Mouse (Mus musculus): Measurements from ENCODE around the gene 1700011L22Rik. TPM values are rescaled to one million over a fixed set of nuclear protein-coding genes. Genes with fewer than 3 reads are reported as not detected.

1700011L22Rik gene
- polyA plus RNA-seq, 1 experiment from 2014 or later, result not detected

GRCm38 (mm10) chr8:79164336-79164735 is 84.0 kb downstream of the 1700011L22Rik start:
- Histone ChIP-seq H3K4me1 (replicated peaks; ENCODE audit: control insufficient read depth, insufficient read depth, low read length) (peaks cover 26% of the 10 kb centered on the region), H3K4me3 (ENCODE audit: low read length) (no peak overlapping the region), H3K9me3 (ENCODE audit: control insufficient read depth, low read length) (no peaks in the 10 kb centered on the region), H3K9ac (ENCODE audit: low read length) (no peak overlapping the region), H3K36me3 (ENCODE audit: control insufficient read depth, insufficient read depth, low read length) (peaks cover 3% of the 10 kb centered on the region; the same call in 1 of the 2 replicates), H3K4me2 (ENCODE audit: low read depth, low read length) (no peak overlapping the region), H3K27me3 (ENCODE audit: control insufficient read depth, insufficient read depth, low read depth, low read length) (no peaks in the 10 kb centered on the region), H3K27ac (ENCODE audit: low read length) (no peak overlapping the region)
- 35% methylated on average over 1 of the region's 1 CpGs for WGBS
- no peak for ATAC-seq (ENCODE audit: low read depth)

GRCm38 (mm10) chr8:79162533-79163308 is 85.6 kb downstream of the 1700011L22Rik start:
- Histone ChIP-seq H3K27me3 (ENCODE audit: control insufficient read depth, insufficient read depth, low read depth, low read length) (no peaks in the 10 kb centered on the region), H3K4me3 (ENCODE audit: low read length) (no peak overlapping the region), H3K9ac (ENCODE audit: low read length) (no peak overlapping the region; the same call in 1 of the 2 replicates), H3K9me3 (ENCODE audit: control insufficient read depth, low read length) (no peaks in the 10 kb centered on the region), H3K4me1 (replicated peaks; ENCODE audit: control insufficient read depth, insufficient read depth, low read length) (peaks cover 31% of the 10 kb centered on the region), H3K4me2 (ENCODE audit: low read depth, low read length) (no peak overlapping the region), H3K36me3 (ENCODE audit: control insufficient read depth, insufficient read depth, low read length) (peaks cover 3% of the 10 kb centered on the region; the same call in 1 of the 2 replicates), H3K27ac (ENCODE audit: low read length) (peak overlapping the region; percentile 47)
- 23% methylated on average over 10 of the region's 10 CpGs for WGBS
- ATAC-seq (ENCODE audit: low read depth), result peak; percentile 63; the same call in 1 of the 2 replicates

GRCm38 (mm10) chr8:79161172-79161778 is 87.1 kb downstream of the 1700011L22Rik start:
- no peak overlapping the region for H3K4me2 ChIP-seq (ENCODE audit: low read depth, low read length)
- no peaks in the 10 kb centered on the region for H3K9me3 ChIP-seq (ENCODE audit: control insufficient read depth, low read length)
- H3K27ac ChIP-seq (ENCODE audit: low read length), result no peak overlapping the region
- no peak for ATAC-seq (ENCODE audit: low read depth)
- H3K4me3 ChIP-seq (ENCODE audit: low read length), result no peak overlapping the region
- WGBS, result 83% methylated on average over 4 of the region's 4 CpGs
- H3K4me1 ChIP-seq (replicated peaks; ENCODE audit: control insufficient read depth, insufficient read depth, low read length), result peaks cover 31% of the 10 kb centered on the region
- no peaks in the 10 kb centered on the region for H3K27me3 ChIP-seq (ENCODE audit: control insufficient read depth, insufficient read depth, low read depth, low read length)
- H3K9ac ChIP-seq (ENCODE audit: low read length), result no peak overlapping the region
- peaks cover 3% of the 10 kb centered on the region; the same call in 1 of the 2 replicates for H3K36me3 ChIP-seq (ENCODE audit: control insufficient read depth, insufficient read depth, low read length)

Other genes starting within 250 kb of the 1700011L22Rik start
- gene Zfp827, start 220.1 kb downstream of the 1700011L22Rik start, polyA plus RNA-seq (2015; fragmentation: Nextera tagmentation; extraction: Ambion mirVana), result 5.5 and 6.6 TPM in 2 replicates
- 12.0 and 12.5 TPM in 2 replicates for gene Mmaa, start 46.4 kb upstream of the 1700011L22Rik start, polyA plus RNA-seq (2015; fragmentation: Nextera tagmentation; extraction: Ambion mirVana)
- gene Smad1, start 150.9 kb upstream of the 1700011L22Rik start, polyA plus RNA-seq (2015; fragmentation: Nextera tagmentation; extraction: Ambion mirVana), result 37.2 and 39.8 TPM in 2 replicates

Data from lung, embryonic 16.5 days (tissue).